Mouse (Mus musculus) gastrocnemius, postnatal 25 days (tissue): ENCODE measurements around the gene Gsx2. TPM values are rescaled to one million over a fixed set of nuclear protein-coding genes. Genes with fewer than 3 reads are reported as not detected.

Experiments
- DNase-seq: peaks from one replicate; pipeline ENCODE4 v3.0.0; 2022
- long read RNA-seq, 2 experiments: library from polyadenylated mRNA; stranded (forward); transcript quantifications; one replicate each; pipeline ENCODE4 v2.0.0; 2021
- total RNA-seq, 2 experiments: library from RNA; stranded (reverse); gene quantifications; 1 replicate in 1 of 2; 2 replicates in 1 of 2; pipeline ENCODE4 v1.2.3; 2021

The Gsx2 gene
- total RNA-seq = not detected
- long read RNA-seq, experiment 1 = 0 reads
- long read RNA-seq, experiment 2 = 0 reads

GRCm38 (mm10) chr5:75075383-75075941 is at the start of gene Gsx2:
Gene Gsx2 (plus strand): TSS chr5:75075601.
- DNase-seq = no peak

GRCm38 (mm10) chr5:75035475-75035874 is 39.9 kb upstream of the Gsx2 start:
- DNase-seq = no peak

GRCm38 (mm10) chr5:75039307-75039706 is 36.1 kb upstream of the Gsx2 start:
- no peak for DNase-seq

GRCm38 (mm10) chr5:75043011-75043445 is 32.4 kb upstream of the Gsx2 start:
- DNase-seq = no peak

GRCm38 (mm10) chr5:75043621-75044301 is 31.6 kb upstream of the Gsx2 start:
- DNase-seq = no peak

- DNase-seq = peak; percentile 87
Observed at GRCm38 (mm10) chr5:75044310-75044904, 31.0 kb upstream of the Gsx2 start, which contains the start of gene Chic2. Gene Chic2 (minus strand): TSS chr5:75044774.

GRCm38 (mm10) chr5:75045371-75045770 is 30.0 kb upstream of the Gsx2 start:
- no peak for DNase-seq

GRCm38 (mm10) chr5:75046681-75047321 is 28.6 kb upstream of the Gsx2 start:
- DNase-seq = peak; percentile 34

GRCm38 (mm10) chr5:75051109-75051508 is 24.3 kb upstream of the Gsx2 start:
- no peak for DNase-seq

GRCm38 (mm10) chr5:75063177-75063576 is 12.2 kb upstream of the Gsx2 start:
- no peak for DNase-seq

GRCm38 (mm10) chr5:75066715-75067114 is 8.7 kb upstream of the Gsx2 start:
- DNase-seq = no peak

- DNase-seq = peak; percentile 25
Observed at GRCm38 (mm10) chr5:75067125-75067756, 8.2 kb upstream of the Gsx2 start.

- no peak for DNase-seq
Observed at GRCm38 (mm10) chr5:75070132-75070531, 5.3 kb upstream of the Gsx2 start.

GRCm38 (mm10) chr5:75070656-75071375 is 4.6 kb upstream of the Gsx2 start:
- no peak for DNase-seq

GRCm38 (mm10) chr5:75071951-75072350 is 3.5 kb upstream of the Gsx2 start:
- DNase-seq = no peak

GRCm38 (mm10) chr5:75072532-75072931 is 2.9 kb upstream of the Gsx2 start:
- DNase-seq = no peak

- no peak for DNase-seq
Observed at GRCm38 (mm10) chr5:75073167-75073566, 2.2 kb upstream of the Gsx2 start.

- DNase-seq = no peak
Observed at GRCm38 (mm10) chr5:75073684-75074083, 1.7 kb upstream of the Gsx2 start.

GRCm38 (mm10) chr5:75074132-75074531 is 1.3 kb upstream of the Gsx2 start:
- DNase-seq = no peak

- no peak for DNase-seq
Observed at GRCm38 (mm10) chr5:75074537-75075382, 641 bp upstream of the Gsx2 start.
